Mouse (Mus musculus) kidney, postnatal 36 days (tissue): ENCODE data around the gene Sorl1.

Experiments used
- DNase-seq, 2 experiments: peaks; one replicate each; pipeline ENCODE4 v3.0.0; 2021 to 2022; ENCODE audit warnings: mixed read lengths in 2 of 2

Gene Sorl1

DNA sequence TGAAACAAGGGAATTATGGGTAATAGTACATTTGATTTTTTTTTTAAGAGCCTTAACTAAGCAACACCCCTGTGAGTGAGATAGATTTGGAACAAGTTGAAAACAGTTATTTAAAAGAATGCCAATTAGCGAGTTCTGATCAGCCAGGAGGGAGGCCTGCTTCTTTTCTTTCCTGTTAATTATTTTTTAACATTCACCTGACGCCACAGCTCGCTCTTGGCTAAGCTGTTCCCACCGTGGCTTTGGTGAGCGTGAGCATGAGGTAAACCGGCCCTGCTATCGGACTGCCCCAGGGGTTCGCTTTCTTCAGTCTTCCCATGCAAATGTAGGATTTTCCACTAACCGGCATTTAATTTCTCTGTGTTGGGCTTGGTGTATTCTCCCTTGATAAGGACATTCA is 128.8 kb downstream of the Sorl1 start:
- DNase-seq, result peak; percentile 17 to 28

DNA sequence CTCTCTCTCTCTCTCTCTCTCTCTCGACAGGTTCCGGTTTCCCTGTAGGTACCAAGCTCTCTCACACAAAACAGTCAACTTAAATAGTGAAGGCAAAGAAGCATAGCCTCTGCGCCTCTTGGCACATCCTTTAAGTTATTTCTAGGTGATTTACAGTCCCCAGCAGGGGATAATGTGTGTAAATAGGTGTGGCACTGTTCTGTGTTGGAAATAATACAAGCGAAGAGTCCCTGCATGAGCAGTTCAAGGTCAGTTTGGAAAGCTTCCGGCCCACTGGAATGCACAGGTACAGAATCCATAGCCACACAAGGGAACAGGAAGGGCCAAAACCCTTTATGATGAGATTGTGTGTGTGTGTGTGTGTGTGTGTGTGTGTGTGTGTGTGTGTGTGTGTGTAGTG is 130.3 kb downstream of the Sorl1 start:
- no peak for DNase-seq

DNA sequence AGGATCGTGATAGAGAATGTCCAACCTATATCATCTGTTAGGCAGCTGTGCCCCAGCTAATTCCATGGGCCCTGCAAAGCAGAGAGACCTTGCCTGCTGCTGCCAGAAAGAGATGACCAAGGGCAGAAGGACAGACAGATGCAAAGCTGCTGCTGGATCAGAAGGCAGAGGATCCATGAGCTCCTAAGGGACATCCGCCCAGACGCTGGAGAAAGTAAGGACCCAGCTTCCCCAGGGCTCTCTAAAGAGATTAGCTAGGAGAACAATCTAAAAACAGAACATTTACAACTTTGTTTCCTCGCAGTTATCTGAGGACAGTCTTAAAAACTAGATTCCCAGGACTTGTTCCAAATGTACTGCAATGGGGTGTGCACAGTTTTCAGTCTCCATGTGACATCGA is 131.3 kb downstream of the Sorl1 start:
- DNase-seq, result no peak

DNA sequence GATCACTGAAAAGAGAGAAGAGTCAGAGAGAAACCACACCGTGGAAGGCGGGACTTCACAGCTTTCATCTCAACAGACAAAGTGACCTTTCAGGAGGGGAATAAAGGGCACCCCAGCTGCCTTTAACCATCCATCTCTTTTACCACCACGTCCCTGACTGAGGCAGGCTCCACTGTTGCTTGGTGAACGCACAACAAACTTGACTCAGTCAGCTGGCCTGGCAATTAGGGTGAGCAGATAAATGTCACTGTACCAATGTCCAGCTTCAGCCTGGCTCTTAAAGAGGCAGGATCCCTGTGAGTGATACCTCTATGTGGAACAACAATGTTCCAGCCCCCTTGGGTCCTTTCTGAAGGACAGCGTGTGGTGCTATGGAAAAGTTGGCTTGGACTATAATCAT is 138.5 kb downstream of the Sorl1 start:
- no peak for DNase-seq

DNA sequence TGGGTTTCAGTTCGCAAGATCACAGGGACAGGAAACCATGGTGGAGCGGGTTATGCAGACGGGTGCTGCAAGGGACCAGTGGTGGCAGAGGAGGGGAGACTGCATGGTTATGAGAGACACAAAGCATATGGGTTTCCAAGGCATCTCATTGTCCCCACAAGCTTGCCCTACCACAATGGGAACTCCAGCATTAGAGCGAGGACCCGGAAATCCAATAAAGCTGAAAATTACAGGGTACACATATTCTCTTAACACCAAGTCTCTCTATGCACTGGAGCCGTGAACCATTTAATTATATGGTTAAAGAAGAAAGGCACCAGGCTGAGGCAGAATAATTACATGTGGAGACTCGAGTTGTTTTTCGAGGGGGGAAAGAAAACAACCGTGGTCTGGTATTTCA is 139.0 kb downstream of the Sorl1 start:
- no peak for DNase-seq

DNA sequence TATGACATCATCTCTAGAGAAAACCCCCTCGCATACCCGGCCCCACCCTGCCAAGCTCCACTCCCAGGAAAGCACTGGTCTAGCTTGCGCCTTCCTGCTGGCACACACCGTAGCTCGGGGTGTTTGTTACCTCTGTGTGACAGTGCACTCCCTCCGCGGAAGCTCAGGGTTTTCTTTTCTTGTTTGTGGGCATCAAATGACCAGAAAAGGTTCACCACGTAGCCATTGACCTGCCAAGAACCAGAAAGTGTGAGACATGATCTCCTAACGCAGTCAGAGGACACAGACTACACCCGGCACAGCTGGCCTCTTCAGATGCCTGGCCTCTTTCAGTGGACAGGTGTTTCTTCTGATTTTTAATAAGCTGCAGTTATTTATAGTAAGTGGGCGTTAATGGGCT is 139.8 kb downstream of the Sorl1 start:
- no peak for DNase-seq

DNA sequence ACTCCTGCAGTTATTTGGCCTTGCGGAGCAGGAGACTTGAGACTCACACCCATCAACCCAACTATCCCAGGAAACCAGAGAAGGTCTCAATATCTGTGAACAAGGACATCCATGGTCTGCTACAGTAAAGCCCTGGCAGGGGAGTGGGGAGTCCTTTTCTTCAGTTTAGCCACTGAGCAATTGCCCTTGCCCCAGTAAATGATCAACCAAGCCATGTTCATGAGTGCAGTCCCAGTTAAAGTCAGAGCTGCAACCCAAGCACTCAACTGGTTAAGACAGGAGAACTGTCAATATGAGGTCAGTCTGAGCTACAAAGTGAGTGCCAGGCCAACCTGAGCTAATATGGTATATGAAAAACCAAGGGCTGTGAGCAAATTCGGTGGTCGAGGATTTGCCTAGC is 140.8 kb downstream of the Sorl1 start:
- DNase-seq, result peak; percentile 51 to 76

DNA sequence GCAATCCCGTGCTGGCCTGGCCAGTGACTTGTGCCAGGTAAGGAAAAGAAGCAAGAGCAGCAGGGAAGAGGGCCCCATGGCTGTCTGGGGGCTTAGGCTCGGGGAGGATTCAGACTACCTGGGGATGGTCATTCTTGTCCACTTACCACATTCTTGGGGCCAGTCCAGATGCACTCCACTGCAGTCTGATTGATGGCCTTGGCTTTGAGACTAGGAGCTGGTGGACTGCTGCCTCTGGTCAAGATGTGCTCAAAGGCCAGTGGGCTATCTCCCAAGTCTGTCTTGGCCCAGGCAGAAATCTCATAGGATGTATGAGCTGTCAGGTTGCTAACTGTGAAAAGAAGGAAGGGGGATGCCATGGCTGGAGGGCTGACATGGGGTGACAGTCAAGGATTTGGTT is 141.3 kb downstream of the Sorl1 start:
- DNase-seq, result peak; percentile 20 to 42

DNA sequence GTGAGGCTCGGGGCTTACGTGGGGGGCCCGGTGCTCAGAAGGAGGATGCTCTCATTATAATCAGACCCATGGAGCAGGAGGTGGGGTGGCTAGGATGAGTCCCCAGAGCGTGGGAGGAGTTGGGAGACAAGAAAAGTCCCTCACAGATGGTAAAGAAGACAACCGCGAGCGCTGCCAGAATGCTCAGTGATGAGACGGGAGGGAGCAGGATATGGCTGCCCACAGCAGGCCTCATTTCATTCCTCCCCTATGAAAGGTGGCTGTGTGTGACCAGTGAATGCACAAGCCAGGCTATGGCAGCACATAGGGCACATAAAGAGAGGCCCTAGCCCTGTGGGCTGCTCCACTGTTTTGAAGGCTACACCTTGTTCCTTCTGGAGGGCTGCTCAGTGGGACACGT is 142.1 kb downstream of the Sorl1 start:
- no peak for DNase-seq

DNA sequence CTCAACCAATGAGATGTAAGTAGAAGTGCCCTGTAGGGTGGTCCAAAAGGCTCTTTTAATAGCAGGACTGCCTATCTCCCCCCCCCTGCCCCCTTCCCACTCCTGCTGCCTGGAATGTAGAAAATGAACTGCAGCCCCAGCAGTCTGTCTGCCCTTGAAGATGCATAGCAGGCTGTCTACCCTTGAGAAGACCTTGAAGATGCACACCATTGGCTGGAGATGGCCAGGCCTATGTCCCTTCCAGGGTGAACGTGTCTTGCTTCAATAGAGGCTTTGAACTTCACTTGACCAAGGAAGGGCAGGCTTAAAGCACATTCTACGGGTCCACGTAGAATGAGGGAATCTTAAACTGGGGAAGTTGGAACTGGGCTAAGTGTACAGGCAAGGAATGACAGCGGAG is 142.8 kb downstream of the Sorl1 start:
- no peak for DNase-seq

DNA sequence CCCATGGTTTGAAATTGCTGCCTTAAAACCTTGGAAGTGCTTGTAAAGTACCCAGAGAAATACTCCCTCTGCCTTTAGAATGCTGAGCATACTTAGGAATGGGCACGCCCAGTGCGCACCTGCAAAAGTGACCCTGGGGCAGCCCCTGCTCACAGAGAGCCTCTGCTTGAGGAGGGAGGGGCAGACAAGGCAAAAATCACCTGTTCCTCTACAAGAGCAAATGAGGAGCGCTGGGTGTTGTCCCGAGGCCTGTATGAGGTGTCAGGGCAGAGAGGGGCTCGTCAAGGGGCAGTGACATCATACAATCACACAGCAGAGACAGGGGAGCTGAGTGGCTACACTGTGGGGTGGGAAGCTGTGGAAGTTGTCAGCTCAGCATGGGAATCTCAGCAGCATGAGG is 143.3 kb downstream of the Sorl1 start:
- no peak for DNase-seq

DNA sequence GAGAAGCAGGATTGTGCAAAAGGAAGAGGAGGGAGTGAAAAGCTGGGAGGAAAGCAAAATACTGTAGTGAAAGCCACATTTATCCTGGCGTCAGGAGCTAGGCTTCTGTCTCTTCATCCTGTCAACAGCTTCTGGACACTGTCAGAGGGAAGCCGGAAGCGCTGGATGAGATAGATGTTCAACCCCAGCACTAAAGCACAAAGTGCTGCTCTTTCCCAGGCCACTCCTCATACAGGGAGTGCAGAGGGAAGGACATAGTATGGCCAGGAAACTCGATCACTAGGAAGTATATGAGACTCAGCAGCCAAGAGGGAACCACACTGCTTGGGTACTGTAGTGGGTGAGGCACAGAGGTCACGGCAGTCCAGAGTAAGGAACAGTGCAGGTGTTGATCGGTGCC is 145.7 kb downstream of the Sorl1 start:
- no peak for DNase-seq

DNA sequence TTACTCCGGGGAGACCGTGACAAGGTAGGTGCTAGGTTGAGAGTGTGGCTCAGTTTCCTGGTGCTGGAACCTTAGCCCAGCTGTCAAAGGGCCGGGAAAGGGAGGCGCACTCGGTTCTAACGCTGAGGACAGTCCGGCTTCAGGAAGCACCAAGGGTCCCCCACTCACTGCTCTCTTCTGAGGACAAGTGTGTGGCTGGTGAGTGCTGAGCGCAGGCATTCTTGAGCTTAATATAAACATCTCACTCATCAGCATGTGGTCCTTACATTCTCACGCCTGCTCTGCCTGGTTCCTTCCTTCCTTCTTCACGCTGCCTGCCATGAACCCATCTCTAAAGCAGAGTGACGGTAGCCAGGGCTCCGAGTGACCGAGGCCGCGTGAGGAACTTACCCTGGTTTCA is 148.1 kb downstream of the Sorl1 start:
- DNase-seq, result no peak

DNA sequence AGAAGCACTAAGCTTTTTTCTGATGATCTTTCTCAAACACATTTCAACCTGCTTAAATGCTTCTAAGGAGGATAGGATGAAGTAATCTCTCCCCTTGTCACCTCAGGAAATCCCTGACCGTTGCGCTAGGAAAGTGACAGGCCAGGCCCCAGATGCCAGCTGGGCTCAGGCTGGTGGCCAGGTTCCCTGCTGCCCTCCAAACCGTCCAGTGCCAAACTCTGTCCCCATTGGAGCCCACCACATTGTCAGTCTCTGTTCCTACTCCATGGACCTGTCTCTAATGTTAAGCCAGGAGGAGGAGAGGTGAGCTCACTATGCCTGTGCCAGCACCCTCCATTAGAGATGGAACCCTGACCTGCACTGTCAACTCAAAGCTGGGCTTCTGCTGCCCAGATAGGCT is 149.4 kb downstream of the Sorl1 start:
- DNase-seq, result no peak

DNA sequence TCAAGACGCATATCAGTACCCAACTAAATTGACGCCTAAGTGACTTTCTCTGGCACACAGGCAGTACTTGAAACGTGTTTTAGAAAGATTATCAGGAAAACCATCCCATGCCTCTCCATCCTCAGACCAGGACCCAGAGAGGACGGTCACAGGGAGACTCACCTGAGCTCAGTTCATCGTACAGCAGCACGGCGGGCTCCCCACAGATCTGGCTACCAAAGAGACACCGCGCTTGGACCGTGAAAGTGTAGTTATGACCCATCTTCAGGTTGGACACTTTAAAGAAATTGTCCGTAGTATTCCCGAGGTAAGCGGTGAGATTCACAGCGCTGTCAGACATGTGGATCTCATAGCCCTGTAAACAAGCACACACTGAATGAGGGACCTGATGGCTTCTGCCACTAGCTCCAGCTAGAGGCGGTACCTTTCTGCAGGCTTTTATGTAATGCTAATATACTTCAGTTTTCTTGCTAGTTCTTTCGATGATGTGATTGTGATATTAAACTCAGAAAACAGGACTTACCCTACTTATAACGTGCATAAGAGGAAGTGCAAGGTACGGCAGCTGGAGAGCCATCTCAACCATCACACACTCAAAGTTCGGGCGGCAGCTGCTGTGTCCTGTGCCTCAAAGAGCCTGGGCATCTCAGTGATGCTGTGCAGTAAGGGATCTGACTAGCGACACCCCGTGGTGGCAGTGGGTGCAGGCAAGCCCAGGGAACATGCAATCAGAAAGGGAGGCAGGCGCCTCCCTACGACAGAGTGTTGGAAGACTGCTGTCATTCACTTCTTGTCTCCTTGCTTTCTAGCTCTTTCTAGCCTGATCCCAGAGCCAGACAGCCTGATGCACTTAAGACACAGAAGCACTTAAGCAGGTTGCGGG is 150.1 kb downstream of the Sorl1 start:
- peak; percentile 18 to 68 for DNase-seq

DNA sequence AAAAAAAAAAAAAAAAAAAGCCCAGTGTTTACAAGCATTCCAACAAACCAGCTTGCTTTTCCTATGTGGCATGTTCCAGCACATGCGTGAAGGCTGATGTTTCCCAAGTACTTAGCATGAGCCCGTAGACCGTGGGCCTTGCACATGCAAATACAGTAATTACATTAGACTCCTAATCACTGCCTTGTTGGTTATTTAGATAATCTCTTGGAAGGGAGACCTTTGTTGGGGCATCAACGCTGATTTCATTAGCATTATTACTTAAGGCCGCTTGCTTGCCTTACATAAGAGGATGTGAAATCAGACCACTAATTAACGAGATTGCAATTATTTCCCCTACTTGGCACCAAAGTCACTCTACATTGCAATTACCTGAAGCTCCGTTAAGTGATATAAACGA is 154.1 kb downstream of the Sorl1 start:
- DNase-seq, result no peak

DNA sequence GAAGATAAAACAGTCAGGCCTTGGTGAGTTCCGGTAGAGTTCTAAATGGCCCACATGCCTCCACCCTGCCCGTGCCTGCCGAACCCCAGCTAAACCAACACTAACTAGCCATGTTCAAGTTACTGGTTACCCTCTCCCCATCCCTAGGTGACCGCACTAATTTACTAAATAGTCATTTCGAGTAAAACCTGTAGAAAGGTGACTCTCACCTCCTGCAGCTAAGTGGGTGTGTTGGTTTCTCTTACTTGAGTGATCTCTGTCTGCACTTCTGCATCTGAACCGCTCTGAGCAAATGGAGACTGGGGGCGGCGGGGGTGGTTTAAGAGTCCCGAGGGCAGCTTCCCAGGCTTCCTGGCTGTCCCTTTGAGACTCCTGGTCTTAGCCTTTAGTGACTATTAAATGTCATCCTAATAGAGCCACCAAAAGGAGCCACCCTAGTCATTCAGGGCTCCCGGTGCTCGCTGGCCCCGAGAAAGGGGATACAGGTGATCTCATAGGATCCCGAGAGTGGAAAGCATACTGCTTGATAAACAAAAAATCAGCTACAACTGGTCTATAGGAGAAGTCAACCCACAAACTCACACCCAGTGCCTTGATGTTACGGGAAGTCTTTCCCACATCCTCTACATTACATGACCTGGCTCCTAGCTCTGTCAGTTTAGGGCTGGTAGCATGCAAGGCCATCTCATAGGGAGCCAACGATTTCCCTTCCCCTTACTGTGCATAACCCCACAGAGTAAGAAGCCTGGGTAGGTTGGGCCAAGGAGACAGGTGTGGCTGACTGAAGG is 155.2 kb downstream of the Sorl1 start:
- no peak for DNase-seq

DNA sequence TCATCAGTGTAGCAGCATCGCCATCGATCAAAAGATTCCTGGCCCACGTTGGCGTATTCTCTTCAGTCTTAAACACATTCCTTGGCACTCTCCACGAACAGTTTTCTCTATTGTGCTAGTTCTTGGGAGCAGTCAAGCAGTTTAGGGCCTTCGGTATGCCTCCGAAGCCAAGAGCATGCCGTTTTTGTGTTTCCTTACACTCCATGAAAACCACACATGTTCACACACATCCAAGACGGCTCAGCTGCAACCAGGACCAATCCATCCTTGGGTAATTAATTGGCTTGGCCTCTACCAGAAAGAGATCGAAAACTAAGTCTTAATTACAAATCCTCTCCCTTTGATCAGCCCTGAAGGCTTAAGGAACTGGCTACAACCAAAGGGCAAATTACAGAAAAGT is 162.8 kb downstream of the Sorl1 start:
- no peak for DNase-seq

DNA sequence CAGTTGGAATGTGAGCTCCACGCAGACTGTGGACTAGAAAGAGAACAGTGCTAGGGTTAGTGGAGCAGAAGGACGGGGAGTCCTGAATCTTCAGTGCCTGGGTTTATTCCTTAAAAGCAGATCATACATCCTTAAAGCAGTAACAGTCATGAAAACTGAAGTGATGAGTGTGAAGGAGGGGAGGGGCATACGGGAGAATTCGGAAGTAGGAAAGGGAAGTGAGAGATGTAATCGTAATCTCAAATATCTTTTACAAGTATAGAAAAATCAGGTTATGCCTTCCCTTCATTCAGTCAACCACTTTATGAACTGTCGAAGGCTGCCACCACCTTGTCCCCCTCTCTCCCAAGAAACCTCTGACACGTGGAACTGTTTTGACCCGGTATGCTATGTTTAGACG is 165.8 kb downstream of the Sorl1 start:
- DNase-seq, result no peak

DNA sequence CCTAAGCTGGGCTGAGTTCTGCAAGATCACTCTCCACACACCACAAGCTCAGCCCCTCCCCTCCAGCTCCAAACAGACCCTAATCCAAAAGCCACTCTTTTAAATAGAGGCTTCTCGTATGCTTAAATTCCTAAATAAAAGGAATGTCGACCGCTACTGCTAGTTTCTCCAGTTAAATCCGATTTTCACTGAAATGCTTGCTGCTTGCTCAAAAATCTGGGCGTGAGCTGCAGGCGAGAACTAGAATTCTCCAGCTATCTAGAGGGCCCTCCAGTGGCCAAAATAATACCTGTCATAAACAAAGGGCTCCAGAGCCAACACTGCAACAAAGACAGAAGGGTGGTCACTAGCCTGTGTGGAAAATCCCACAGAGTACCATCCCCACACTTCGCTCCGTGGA is 170.6 kb downstream of the Sorl1 start:
- peak; percentile 60 to 77 for DNase-seq

DNA sequence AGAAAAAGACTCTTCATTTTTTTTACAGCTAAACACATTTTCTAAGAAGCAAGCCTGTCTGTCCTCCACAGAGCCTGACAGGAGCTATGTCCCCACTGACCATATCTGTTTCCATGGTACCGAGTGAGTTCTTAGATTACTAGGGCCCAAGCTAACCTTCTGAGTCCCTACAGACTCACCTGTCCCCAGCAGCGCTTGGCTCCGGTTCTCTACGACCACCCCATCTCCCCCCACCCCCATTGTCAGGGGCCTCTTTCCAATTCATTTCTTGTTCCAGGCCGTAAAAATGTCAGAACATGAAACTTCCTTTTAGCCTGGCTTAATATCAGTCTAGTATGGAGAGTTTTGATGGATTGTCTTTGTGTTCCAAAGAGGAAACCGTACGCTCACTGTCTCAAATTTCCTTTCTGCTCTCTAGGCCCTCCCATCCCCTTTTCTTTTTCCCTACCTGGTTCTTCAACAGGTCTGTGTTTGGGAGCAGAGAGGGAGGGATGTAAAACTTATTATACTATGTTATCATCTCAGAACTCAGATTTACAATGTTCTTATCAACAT is 171.4 kb downstream of the Sorl1 start:
- no peak for DNase-seq

DNA sequence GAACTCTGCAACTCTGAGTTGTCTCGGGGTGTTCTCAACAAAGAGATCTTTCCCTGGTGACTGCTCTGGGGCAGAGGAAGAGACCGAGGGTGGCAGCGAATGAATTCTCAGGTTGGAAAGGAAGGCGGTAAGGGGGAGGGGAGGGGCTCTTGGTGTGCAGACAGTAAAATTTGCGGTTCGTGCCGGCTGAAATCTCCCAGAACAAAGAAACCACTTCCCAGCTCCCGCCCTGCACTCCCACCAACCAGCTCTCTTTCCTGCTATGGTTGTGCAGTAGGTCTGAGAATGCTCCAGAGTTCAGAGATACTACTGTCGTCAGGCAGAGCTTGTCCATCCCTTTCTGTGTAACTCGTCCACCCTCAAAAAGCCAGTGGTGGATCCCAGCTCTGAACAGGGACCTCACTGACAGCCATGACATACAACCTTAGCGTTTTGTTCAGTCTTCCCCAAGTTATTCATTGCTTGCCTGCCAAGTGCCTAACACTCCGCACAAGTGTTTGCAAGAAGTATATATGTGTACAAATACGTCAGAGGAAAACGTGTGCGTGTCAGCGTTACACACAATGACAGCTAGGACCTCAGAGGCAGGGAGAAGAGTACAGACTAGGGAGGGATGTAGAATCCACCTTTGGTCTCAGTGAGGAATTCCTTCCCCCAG is 172.5 kb downstream of the Sorl1 start:
- DNase-seq, result no peak

DNA sequence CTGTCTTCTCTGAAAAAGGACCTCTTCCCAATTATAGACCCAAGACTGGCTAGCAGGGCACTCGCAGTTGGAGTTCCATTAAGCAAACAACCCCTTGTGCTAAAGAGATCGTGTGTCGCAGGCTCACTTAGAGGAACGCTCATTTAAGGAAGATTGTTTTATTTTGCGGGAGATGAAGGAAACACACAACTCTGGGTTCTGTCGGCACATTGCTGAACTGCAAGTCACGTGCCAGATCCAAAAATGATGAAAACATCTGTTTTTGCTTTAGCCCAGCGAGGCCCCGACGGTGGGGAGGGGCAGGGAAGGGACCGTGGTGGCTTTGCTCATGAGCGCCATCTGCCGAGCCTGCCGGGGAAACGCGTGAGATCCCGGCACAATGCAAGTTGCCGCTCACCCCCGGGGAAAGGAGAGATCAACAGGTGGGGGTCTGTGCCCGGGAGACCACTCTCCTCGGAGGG is 173.1 kb downstream of the Sorl1 start:
- DNase-seq, result peak; percentile 83 to 91
